Mouse (Mus musculus): ENCODE measurements around the gene Hhatl. TPM values are rescaled to one million over a fixed set of nuclear protein-coding genes. Genes with fewer than 3 reads are reported as not detected.

The Hhatl gene
- total RNA-seq (2021) (100 to 1,000 TPM in 1 of 2 experiments, 10 to 100 TPM in 1; 96.3 to 111 TPM), polyA plus RNA-seq (2012; rRNA removed) (201 and 224 TPM in 2 replicates)
- long read RNA-seq, transcript Hhatl-201 (12 exons, 1,870 nt), result major isoform, 65 of 235 reads
- long read RNA-seq, partial matches to known transcripts, result 32 of 235 reads
- long read RNA-seq, other reads (novel, unspliced or antisense), result 138 of 235 reads

- 30% methylated on average over 24 of the region's 24 CpGs for WGBS
- H3K9ac ChIP-seq (ENCODE audit: low read depth, low read length), result peak within 1 kb of the TSS; percentile 75
- TF ChIP-seq POLR2A (IDR thresholded peaks at IDR 0.05; ENCODE audit: insufficient read depth, low read depth, low read length) (peak; percentile 46; the same call in 1 of the 2 replicates), EP300 (IDR thresholded peaks at IDR 0.05; ENCODE audit: insufficient read depth, low read depth, low read length) (no peak)
- intact Hi-C loops (cut with DNase I), result loop anchor here (2.0 kb wide), 1 partner anchor 15 kb away; the partner anchor contains the start of gene Klhl40
- H3K36me3 ChIP-seq (ENCODE audit: control insufficient read depth, insufficient read depth, low read length), result no peaks in the 10 kb centered on the region
- H3K4me3 ChIP-seq, result peak within 1 kb of the TSS; percentile 48
- peaks cover 5% of the 10 kb centered on the region; the same call in 1 of the 2 replicates for H3K4me1 ChIP-seq (ENCODE audit: control insufficient read depth, insufficient read depth, low read length)
- peak; percentile 56 to 60 for DNase-seq
- H3K27ac ChIP-seq, result peak within 1 kb of the TSS; percentile 95
- H3K27me3 ChIP-seq (ENCODE audit: control insufficient read depth, insufficient read depth, low read length), result no peaks in the 10 kb centered on the region
- H3K79me2 ChIP-seq (replicated peaks; ENCODE audit: control insufficient read depth, insufficient read depth, low read length), result no peaks in the 10 kb centered on the region
Measured at GRCm38 (mm10) chr9:121791757-121792521, at the start of gene Hhatl. TSS of gene Hhatl (minus strand) at chr9:121792507.

- intact Hi-C loops (cut with DNase I), result no loop called here
- no peaks in the 10 kb centered on the region for H3K36me3 ChIP-seq (ENCODE audit: control insufficient read depth, insufficient read depth, low read length)
Measured at GRCm38 (mm10) chr9:121839622-121839965, 47.3 kb upstream of the Hhatl start.

GRCm38 (mm10) chr9:121838829-121839621, 46.7 kb upstream of the Hhatl start, which contains the start of gene Ccdc13:
TSS of gene Ccdc13 (minus strand) at chr9:121839461.
- TF ChIP-seq CTCF (IDR thresholded peaks at IDR 0.05) (no peak), EP300 (IDR thresholded peaks at IDR 0.05; ENCODE audit: insufficient read depth, low read depth, low read length) (no peak), POLR2A (IDR thresholded peaks at IDR 0.05; ENCODE audit: insufficient read depth, low read depth, low read length) (no peak)
- DNase-seq, result peak; percentile 78 to 79
- Histone ChIP-seq H3K79me2 (replicated peaks; ENCODE audit: control insufficient read depth, insufficient read depth, low read length) (no peaks in the 10 kb centered on the region), H3K27me3 (ENCODE audit: control insufficient read depth, insufficient read depth, low read length) (no peaks in the 10 kb centered on the region), H3K9ac (ENCODE audit: low read depth, low read length) (peak within 1 kb of the TSS; percentile 43), H3K4me3 (peak within 1 kb of the TSS; percentile 52), H3K4me1 (ENCODE audit: control insufficient read depth, insufficient read depth, low read length) (peaks cover 1% of the 10 kb centered on the region; the same call in 1 of the 2 replicates), H3K36me3 (ENCODE audit: control insufficient read depth, insufficient read depth, low read length) (no peaks in the 10 kb centered on the region), H3K27ac (no peak within 1 kb of the TSS)
- intact Hi-C loops (cut with DNase I), result no loop called here
- 12% methylated on average over 61 of the region's 61 CpGs for WGBS

More at GRCm38 (mm10) chr9:121839622-121839965, 47.3 kb upstream of the Hhatl start:
- H3K9ac ChIP-seq (ENCODE audit: low read depth, low read length), result peak overlapping the region; percentile 43
- no peak for DNase-seq
- no peak for TF ChIP-seq POLR2A (IDR thresholded peaks at IDR 0.05; ENCODE audit: insufficient read depth, low read depth, low read length)
- peak overlapping the region; percentile 52 for H3K4me3 ChIP-seq
- H3K27me3 ChIP-seq (ENCODE audit: control insufficient read depth, insufficient read depth, low read length), result no peaks in the 10 kb centered on the region
- 39% methylated on average over 7 of the region's 7 CpGs for WGBS
- no peak overlapping the region for H3K27ac ChIP-seq
- H3K79me2 ChIP-seq (replicated peaks; ENCODE audit: control insufficient read depth, insufficient read depth, low read length), result no peaks in the 10 kb centered on the region
- H3K4me1 ChIP-seq (ENCODE audit: control insufficient read depth, insufficient read depth, low read length), result peaks cover 1% of the 10 kb centered on the region; the same call in 1 of the 2 replicates

- DNase-seq, result no peak
- TF ChIP-seq POLR2A (IDR thresholded peaks at IDR 0.05; ENCODE audit: insufficient read depth, low read depth, low read length), result no peak
- no peak for TF ChIP-seq CTCF (IDR thresholded peaks at IDR 0.05)
- TF ChIP-seq EP300 (IDR thresholded peaks at IDR 0.05; ENCODE audit: insufficient read depth, low read depth, low read length), result no peak
- no peak overlapping the region for H3K27ac ChIP-seq
- H3K4me3 ChIP-seq, result no peak overlapping the region
- intact Hi-C loops (cut with DNase I), result no loop called here
- no peaks in the 10 kb centered on the region for H3K36me3 ChIP-seq (ENCODE audit: control insufficient read depth, insufficient read depth, low read length)
- H3K9ac ChIP-seq (ENCODE audit: low read depth, low read length), result no peak overlapping the region
- peaks cover 1% of the 10 kb centered on the region; the same call in 1 of the 2 replicates for H3K4me1 ChIP-seq (ENCODE audit: control insufficient read depth, insufficient read depth, low read length)
- no peaks in the 10 kb centered on the region for H3K27me3 ChIP-seq (ENCODE audit: control insufficient read depth, insufficient read depth, low read length)
- 89% methylated on average over 6 of the region's 6 CpGs for WGBS
- H3K79me2 ChIP-seq (replicated peaks; ENCODE audit: control insufficient read depth, insufficient read depth, low read length), result no peaks in the 10 kb centered on the region
Measured at GRCm38 (mm10) chr9:121838008-121838407, 45.7 kb upstream of the Hhatl start.

GRCm38 (mm10) chr9:121833825-121834224, 41.5 kb upstream of the Hhatl start:
- H3K9ac ChIP-seq (ENCODE audit: low read depth, low read length), result no peak overlapping the region
- no peaks in the 10 kb centered on the region for H3K4me1 ChIP-seq (ENCODE audit: control insufficient read depth, insufficient read depth, low read length)
- intact Hi-C loops (cut with DNase I), result loop anchor here (5.0 kb wide), 1 partner anchor 153 kb away; no protein-coding TSS in a partner anchor
- 77% methylated on average over 11 of the region's 11 CpGs for WGBS
- no peak overlapping the region for H3K27ac ChIP-seq
- no peaks in the 10 kb centered on the region for H3K36me3 ChIP-seq (ENCODE audit: control insufficient read depth, insufficient read depth, low read length)
- H3K27me3 ChIP-seq (ENCODE audit: control insufficient read depth, insufficient read depth, low read length), result no peaks in the 10 kb centered on the region
- DNase-seq, result no peak
- no peaks in the 10 kb centered on the region for H3K79me2 ChIP-seq (replicated peaks; ENCODE audit: control insufficient read depth, insufficient read depth, low read length)
- no peak overlapping the region for H3K4me3 ChIP-seq
- TF ChIP-seq EP300 (IDR thresholded peaks at IDR 0.05; ENCODE audit: insufficient read depth, low read depth, low read length) (no peak), POLR2A (IDR thresholded peaks at IDR 0.05; ENCODE audit: insufficient read depth, low read depth, low read length) (no peak), CTCF (IDR thresholded peaks at IDR 0.05) (no peak)
